Mouse (Mus musculus) lung, embryonic 14.5 days (tissue): Measurements from ENCODE around the gene Lrp1. TPM values are rescaled to one million over a fixed set of nuclear protein-coding genes. Genes with fewer than 3 reads are reported as not detected.

Source experiments
- ATAC-seq: fragments of 200-750 bp; cut with Nextera tagmentation; 2 replicates; pipeline ENCODE4 v1.8.0; 2017; ENCODE audit warnings: mild to moderate bottlenecking, moderate TSS enrichment, moderate library complexity; ENCODE audit not compliant: insufficient read depth
- DNase-seq: peaks from one replicate; pipeline ENCODE4 v3.0.0-alpha.2; 2015
- H3K27ac ChIP-seq: fragments of 300-500 bp; sonication (generic); 2 replicates; pipeline ENCODE4 v1.5.1; 2014; ENCODE audit warnings: low read depth, mild to moderate bottlenecking, moderate library complexity
- H3K27me3 ChIP-seq: fragments of 300-500 bp; sonication (generic); 2 replicates; pipeline ENCODE4 v1.6.1; 2014; ENCODE audit warnings: low read length, control low read depth; ENCODE audit not compliant: insufficient read depth
- H3K36me3 ChIP-seq: fragments of 300-500 bp; sonication (generic); 2 replicates; pipeline ENCODE4 v1.6.1; 2014; ENCODE audit warnings: control low read depth; ENCODE audit not compliant: insufficient read depth
- H3K4me1 ChIP-seq: fragments of 300-500 bp; sonication (generic); 2 replicates; pipeline ENCODE4 v1.6.1; 2014; ENCODE audit warnings: antibody characterized with exemption, control low read depth; ENCODE audit not compliant: insufficient read depth
- H3K4me2 ChIP-seq: fragments of 300-500 bp; sonication (generic); 2 replicates; pipeline ENCODE4 v1.6.1; 2014; ENCODE audit warnings: mild to moderate bottlenecking
- H3K4me3 ChIP-seq: fragments of 300-500 bp; sonication (generic); 2 replicates; pipeline ENCODE4 v1.5.1; 2014; ENCODE audit warnings: low read depth, low read length
- H3K9ac ChIP-seq: fragments of 300-500 bp; sonication (generic); 2 replicates; pipeline ENCODE4 v1.6.1; 2014
- H3K9me3 ChIP-seq: fragments of 300-500 bp; sonication (generic); 2 replicates; pipeline ENCODE4 v1.6.1; 2016; ENCODE audit warnings: low read depth, low read length, control low read depth
- CTCF ChIP-seq: IDR thresholded peaks from 2 replicates; pipeline ENCODE4 v1.5.1; 2016; ENCODE audit warnings: antibody characterized with exemption, low read depth
- WGBS: fragments of 180-500 bp; shearing (Covaris S2); extraction: QIAGEN DNeasy Blood & Tissue Kit; methylation state at CpG from one replicate; pipeline ENCODE4 v1.1.7; 2014; 5-methylcytosine and 5-hydroxymethylcytosine counted together
- polyA plus RNA-seq: library from polyadenylated mRNA; unstranded; fragments of >200 nt; fragmentation: Nextera tagmentation; extraction: Ambion mirVana; gene quantifications from 2 replicates; pipeline ENCODE4 v1.2.1, GENCODE M21; 2014

Lrp1 gene
- polyA plus RNA-seq, 1 experiment from 2014 or later = 68.7 TPM

- no peak overlapping the region for H3K9ac ChIP-seq
- H3K27me3 ChIP-seq = no peaks in the 10 kb centered on the region
- ATAC-seq (no peak), DNase-seq (no peak)
- 69% methylated on average over 5 of the region's 5 CpGs for WGBS
- peaks cover 45% of the 10 kb centered on the region for H3K36me3 ChIP-seq
- TF ChIP-seq CTCF = no peak
- H3K9me3 ChIP-seq = no peaks in the 10 kb centered on the region
- H3K4me2 ChIP-seq = no peak overlapping the region
- H3K4me3 ChIP-seq = no peak overlapping the region
- peaks cover 44% of the 10 kb centered on the region for H3K4me1 ChIP-seq
- peak overlapping the region; percentile 46; the same call in 1 of the 2 replicates for H3K27ac ChIP-seq
These were observed 23.5 kb downstream of the Lrp1 start for GRCm38 (mm10) chr10:127597311-127597901.

DNA sequence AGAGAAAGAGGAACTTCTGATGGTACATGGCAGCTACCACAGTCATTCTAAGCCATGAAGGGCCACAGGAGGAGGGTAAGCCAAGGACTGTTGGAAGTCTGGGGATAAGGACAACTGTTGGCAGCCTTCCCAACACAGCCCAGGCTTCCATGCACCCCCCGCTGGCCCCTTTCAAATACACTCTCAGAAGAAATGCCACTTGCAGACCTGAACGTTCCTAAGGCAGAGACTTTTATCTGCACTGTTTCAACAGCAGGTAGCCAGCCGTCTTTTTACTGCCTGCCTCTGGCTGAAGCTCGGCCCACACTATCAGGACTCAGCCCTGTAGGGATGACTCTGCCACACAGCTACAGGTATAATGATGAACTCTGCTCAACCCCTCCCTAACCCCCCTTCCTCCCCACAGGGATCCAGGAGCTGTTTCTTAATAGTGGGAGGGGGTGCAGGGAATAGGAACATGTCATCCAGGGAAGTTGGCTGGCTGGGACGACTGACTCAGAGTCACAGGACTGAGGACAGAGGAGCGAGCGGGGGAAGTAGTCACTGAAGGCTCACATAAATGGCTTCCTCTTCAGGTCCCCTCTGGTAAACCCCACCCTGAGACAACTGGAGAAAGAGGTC is 24.5 kb downstream of the Lrp1 start:
- DNase-seq (peak; percentile 82), ATAC-seq (no peak)
- peak overlapping the region; percentile 19; the same call in 1 of the 2 replicates for H3K4me2 ChIP-seq
- no peaks in the 10 kb centered on the region for H3K9me3 ChIP-seq
- H3K4me1 ChIP-seq = peaks cover 44% of the 10 kb centered on the region
- no peaks in the 10 kb centered on the region for H3K27me3 ChIP-seq
- H3K9ac ChIP-seq = no peak overlapping the region; the same call in 1 of the 2 replicates
- H3K4me3 ChIP-seq = no peak overlapping the region
- H3K36me3 ChIP-seq = peaks cover 35% of the 10 kb centered on the region
- no peak for TF ChIP-seq CTCF
- H3K27ac ChIP-seq = peak overlapping the region; percentile 76; the same call in 1 of the 2 replicates
- WGBS = 31% methylated on average over 7 of the region's 7 CpGs

- H3K4me2 ChIP-seq = no peak overlapping the region
- ATAC-seq (no peak), DNase-seq (peak; percentile 53)
- H3K9ac ChIP-seq = no peak overlapping the region
- no peaks in the 10 kb centered on the region for H3K27me3 ChIP-seq
- WGBS = 68% methylated on average over 30 of the region's 30 CpGs
- no peak overlapping the region for H3K4me3 ChIP-seq
- peaks cover 41% of the 10 kb centered on the region for H3K36me3 ChIP-seq
- H3K4me1 ChIP-seq = peaks cover 47% of the 10 kb centered on the region
- TF ChIP-seq CTCF = no peak
- H3K9me3 ChIP-seq = no peaks in the 10 kb centered on the region
- 0 out of 2 replicates have a peak overlapping the region, but pooled peaks have one; percentile 76 for H3K27ac ChIP-seq
These were observed 25.8 kb downstream of the Lrp1 start for GRCm38 (mm10) chr10:127594930-127595715.

DNA sequence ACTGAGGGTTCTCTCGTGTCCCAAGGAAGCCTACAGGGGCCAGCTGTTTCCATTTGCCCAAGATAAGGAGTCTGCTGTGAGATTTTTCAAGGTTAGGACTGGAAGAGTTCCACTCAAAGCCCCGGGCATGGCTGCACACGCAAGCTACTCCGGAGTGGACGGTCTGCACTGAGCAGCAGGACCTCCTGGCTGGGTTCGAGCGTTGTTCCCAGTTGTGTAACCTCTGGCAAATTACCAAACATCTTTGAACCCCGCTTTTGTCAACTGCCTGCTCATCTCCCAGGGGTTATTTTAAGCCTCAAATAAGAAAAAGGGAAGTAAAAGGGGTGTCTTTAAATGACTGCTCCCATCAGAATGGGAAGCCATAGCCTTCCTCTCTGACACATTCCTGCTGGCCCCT is 26.5 kb downstream of the Lrp1 start:
- no peaks in the 10 kb centered on the region for H3K9me3 ChIP-seq
- H3K27me3 ChIP-seq = no peaks in the 10 kb centered on the region
- H3K27ac ChIP-seq = peak overlapping the region; percentile 13; the same call in 1 of the 2 replicates
- WGBS = 56% methylated on average over 8 of the region's 8 CpGs
- H3K36me3 ChIP-seq = peaks cover 48% of the 10 kb centered on the region
- DNase-seq (peak; percentile 46), ATAC-seq (no peak)
- peaks cover 42% of the 10 kb centered on the region for H3K4me1 ChIP-seq
- no peak for TF ChIP-seq CTCF
- no peak overlapping the region; the same call in 1 of the 2 replicates for H3K9ac ChIP-seq
- no peak overlapping the region for H3K4me2 ChIP-seq
- no peak overlapping the region for H3K4me3 ChIP-seq

DNA sequence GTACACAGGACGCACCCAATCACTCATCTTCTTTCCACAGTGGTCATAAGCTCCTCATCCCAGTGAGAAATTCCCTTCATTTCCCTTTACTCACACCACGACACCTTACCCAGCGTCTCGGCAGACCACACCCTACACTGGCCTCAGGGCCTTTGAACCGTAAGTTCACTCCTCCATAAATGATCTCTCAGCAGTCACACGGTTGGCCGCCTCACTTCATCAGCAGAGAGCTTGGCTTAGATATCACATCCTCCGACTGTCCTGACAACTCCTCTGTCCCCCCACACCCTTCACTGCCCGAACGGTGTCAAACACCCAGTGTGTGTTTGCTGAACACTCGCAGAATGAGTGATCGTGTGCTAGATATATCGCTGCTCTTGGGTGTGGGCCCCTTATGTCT is 28.1 kb downstream of the Lrp1 start:
- Histone ChIP-seq H3K9ac (no peak overlapping the region), H3K9me3 (no peaks in the 10 kb centered on the region), H3K27ac (no peak overlapping the region), H3K4me2 (no peak overlapping the region), H3K4me1 (peaks cover 35% of the 10 kb centered on the region), H3K4me3 (no peak overlapping the region), H3K27me3 (no peaks in the 10 kb centered on the region), H3K36me3 (peaks cover 59% of the 10 kb centered on the region)
- TF ChIP-seq CTCF = no peak
- WGBS = 35% methylated on average over 13 of the region's 13 CpGs
- DNase-seq (peak; percentile 52), ATAC-seq (no peak)

DNA sequence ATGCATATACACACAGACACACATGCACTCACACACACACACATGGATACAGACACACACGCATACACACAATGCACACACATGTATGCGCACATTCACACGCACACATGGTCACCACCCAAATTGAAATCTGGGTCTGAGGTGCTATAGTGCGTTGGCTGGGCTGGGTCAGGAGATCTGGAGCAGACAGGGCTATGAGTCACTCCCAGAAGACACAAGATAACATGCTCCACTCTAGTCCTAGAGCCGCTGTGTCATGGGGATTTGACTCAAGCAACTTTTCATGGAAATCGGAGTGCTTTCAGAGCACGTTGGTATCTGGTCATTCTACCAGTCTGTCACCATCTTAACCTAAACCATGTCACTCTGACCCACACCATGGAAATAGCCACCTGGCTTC is 28.5 kb downstream of the Lrp1 start:
- Histone ChIP-seq H3K27me3 (no peaks in the 10 kb centered on the region), H3K9me3 (no peaks in the 10 kb centered on the region), H3K27ac (no peak overlapping the region), H3K9ac (no peak overlapping the region), H3K4me1 (peaks cover 31% of the 10 kb centered on the region), H3K4me2 (no peak overlapping the region), H3K4me3 (no peak overlapping the region), H3K36me3 (peaks cover 63% of the 10 kb centered on the region)
- no peak for TF ChIP-seq CTCF
- no peak for DNase-seq
- 80% methylated on average over 7 of the region's 7 CpGs for WGBS
- no peak for ATAC-seq

DNA sequence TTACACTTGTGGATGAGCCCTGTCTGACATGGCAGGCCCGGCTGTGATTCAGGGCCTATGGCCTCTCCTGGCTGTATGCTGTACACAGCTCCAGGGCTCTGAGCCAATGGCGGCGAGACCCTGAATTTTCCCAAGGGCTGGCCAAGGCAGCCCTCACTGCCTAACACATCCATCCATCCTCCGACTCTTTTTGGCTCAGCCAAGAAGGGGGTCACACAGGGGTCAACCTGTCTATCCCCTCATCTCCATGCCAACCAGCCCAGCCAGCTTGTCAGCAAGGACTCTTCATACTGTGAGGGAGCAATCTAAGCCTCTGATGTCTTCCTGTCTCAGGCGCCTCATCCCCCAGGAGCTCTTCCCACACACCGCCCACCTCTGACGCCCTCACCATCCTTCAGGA is 29.4 kb downstream of the Lrp1 start:
- Histone ChIP-seq H3K4me3 (no peak overlapping the region), H3K4me2 (no peak overlapping the region), H3K27me3 (no peaks in the 10 kb centered on the region), H3K9me3 (no peaks in the 10 kb centered on the region), H3K4me1 (peaks cover 21% of the 10 kb centered on the region), H3K9ac (no peak overlapping the region), H3K36me3 (peaks cover 71% of the 10 kb centered on the region), H3K27ac (peak overlapping the region; percentile 56; the same call in 1 of the 2 replicates)
- 14% methylated on average over 7 of the region's 7 CpGs for WGBS
- no peak for TF ChIP-seq CTCF
- DNase-seq (peak; percentile 96), ATAC-seq (peak; percentile 96)
